Mouse (Mus musculus) CH12F3 (cell line): ENCODE data around the gene Epo.

Experiments
- in situ Hi-C: fragments of 300-500 bp; cut with MboI; formaldehyde crosslinking; loops from 2 replicates; pipeline ENCODE4 v1.14.3; 2020; ENCODE audit warnings: low sequenced_read_pairs

Gene Epo

DNA sequence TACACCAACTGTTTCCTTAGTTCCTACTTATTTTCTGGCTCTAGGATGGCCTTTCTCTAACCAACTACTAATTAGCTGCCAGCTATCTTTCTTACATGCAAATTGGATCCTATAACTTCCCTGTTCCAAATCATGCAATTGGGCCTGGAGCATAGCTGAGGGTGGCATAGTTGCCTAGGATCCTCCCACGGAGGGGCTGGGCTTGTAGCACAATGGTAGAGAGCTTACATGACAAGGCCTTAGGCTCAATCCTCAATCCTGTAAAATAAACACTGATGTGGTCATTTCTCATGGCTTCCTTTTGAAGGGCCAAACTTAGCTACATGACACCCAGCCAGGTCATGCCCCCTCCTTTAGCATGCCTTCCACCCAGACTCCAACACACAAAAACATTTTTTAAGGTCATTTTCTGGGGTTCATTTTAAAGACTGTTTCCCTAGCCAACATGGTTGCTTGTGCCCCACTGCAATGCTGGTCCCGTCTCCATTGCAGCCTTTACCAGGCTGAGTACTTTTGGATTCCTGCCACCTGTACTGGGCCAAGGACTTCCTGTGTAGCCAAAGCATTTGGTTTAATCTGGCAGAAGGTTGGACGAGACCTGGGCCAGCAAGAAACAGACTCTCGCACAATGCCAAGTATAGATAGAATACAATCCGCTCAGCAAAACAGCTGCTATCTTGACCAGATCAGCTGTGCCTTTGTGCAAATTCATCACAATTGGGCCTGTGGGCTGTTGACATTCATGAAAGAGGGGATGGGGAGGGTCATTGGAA lies 8.9 kb upstream of the Epo start:
- in situ Hi-C loops, result loop anchor here (25.0 kb wide), 1 partner anchor 220 kb away; no protein-coding TSS in a partner anchor

DNA sequence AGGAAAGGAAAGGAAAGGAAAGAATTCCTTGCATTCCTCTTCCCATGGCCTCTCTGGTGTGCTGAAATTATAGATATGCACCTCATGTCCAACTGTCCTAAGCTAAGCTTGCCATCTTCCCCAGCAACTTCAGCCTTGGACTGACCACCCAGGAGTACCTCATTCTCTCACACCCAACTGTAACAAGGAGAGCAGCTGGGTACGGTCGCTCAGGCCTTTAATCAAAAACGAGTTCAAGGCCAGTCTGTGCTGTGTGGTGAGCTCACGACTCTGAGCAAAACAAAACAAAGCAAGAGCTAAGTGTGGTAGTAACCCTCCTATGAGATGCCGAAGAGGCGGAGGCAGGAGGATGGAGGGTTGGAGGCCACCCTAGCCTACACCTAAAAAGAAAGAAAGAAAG lies 7.9 kb upstream of the Epo start:
- in situ Hi-C loops, result loop anchor here (25.0 kb wide), 1 partner anchor 221 kb away; no protein-coding TSS in a partner anchor

DNA sequence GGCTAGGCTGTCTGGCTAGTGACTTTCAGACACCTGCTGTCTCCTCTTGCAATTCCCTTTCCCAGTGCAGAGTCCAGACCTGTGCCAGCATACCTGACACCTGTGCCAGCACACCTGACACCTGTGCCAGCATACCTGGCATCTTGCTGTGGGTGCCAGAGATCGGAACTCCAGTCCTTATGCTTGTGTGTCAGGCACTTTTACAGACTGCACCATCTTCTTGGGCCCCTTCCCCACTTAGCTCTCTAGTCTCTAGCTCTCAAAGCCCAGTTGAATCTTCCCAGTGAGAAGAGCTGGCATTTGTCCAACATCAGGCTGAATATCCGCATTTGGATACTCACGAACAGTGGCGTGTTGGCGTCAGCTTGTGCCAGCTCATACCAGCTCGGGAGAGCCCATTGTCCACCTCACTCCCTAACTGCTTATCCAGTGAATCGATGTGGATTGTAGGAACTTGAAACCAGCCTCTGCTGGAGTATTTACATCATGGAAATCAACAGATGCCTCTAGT lies 6.3 kb upstream of the Epo start:
- in situ Hi-C loops, result loop anchor here (25.0 kb wide), 1 partner anchor 223 kb away; no protein-coding TSS in a partner anchor

DNA sequence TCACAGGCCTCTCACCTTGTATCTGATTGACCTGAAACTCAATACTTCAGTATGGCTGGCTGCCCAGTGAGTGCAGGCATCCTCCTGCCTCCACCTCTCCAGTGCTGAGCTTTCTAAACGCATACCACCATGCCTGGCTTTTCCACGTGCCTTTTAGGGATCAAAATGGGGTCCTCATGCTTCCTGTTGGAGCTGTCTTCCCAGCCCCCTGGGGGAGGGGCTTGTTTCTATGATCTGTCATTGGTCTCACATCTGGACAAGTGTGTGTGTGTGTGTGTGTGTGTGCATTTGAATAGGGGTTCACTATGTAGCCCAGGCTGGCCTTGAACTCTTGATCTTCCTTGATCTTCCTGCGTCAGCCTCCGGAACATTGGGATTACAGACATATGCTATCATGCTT lies 4.4 kb upstream of the Epo start:
- in situ Hi-C loops, result loop anchor here (25.0 kb wide), 1 partner anchor 225 kb away; no protein-coding TSS in a partner anchor

DNA sequence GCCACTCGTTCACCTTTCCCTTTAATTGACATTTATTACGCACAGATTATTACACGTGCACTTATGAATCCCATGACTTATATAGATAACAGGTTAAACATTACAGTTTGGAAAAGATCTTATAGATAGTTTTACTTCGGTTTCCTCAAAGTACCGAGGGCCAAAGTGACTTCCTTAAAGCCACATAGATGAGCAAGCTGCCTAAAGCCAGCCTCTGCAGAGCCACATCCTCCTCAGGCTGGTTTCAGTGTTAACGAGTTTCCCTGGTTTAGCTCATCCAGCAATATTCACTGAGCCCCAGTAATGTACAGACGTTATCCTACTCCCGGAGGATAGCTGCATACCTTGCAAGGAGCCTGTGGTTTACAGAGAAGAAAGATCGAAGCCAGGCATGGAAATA lies 2.3 kb upstream of the Epo start:
- in situ Hi-C loops, result loop anchor here (25.0 kb wide), 1 partner anchor 227 kb away; no protein-coding TSS in a partner anchor

DNA sequence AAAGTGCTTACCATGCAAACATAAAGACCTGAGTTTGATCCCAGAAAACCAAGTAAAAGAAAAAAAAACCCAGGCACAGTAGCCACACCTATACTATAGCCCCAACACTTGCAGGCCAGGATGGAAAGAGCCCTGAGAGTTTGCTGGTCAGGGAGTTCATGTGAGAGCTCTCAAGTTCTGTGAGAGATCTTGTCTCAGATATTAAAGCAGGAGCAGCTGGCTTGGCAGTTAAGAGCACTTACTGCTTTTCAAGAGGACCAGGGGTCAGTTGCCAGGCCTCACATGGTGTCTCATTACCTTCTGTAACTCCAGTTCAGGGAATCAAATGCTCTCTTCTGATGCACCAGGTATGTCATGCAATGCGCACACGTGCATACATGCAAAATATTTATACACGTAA lies 1.7 kb upstream of the Epo start:
- in situ Hi-C loops, result loop anchor here (25.0 kb wide), 1 partner anchor 228 kb away; no protein-coding TSS in a partner anchor

DNA sequence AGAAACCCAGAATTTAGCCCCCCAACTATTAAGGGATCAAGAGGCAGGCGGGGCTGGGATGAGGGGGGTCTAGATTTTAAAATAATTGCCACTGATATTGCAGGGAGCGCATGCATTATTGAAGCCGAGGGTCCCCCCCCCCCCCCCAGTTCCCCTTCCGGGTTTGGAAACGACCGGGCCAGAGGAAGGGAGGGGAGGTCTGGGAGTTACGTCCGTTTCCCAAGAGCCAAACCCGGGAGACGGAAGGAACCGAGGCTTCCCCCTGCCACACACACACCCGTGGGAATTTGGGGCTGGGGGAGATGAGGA lies 280 bp downstream of the Epo start:
- in situ Hi-C loops, result loop anchor here (25.0 kb wide), 1 partner anchor 230 kb away; no protein-coding TSS in a partner anchor

DNA sequence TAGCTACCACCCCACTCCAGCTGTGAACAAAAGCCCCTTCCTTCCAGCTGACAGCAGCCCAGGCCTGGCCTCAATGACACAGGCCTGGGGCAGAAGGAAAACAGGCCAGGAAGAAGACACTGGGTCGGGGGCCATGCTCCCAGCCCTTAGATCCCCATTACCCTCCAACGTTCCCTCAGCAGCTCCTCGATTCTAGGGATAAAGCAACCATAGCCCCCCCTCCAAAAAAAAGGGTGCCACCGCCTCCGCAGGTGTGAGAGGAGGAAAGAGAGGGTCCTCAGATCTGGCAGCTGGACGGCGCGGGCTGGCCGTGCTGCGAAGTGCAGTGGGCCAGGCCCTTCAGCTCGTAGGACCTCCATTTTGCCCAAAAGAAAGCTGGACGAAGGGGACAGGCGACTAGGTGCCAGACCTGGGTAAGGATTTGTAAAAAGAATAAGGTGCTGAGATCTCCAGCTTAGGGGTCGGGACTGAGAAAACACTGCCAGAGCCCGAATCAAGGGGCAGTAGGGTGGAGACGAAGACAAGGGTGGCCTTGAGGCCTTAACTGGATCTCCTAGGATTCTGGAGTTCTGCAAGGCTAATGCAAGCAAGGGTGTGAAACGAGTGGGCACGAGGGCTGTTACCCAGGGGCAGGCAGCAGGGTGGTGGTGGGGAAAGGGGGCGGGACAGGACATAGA lies 773 bp downstream of the Epo start:
- in situ Hi-C loops, result loop anchor here (25.0 kb wide), 1 partner anchor 230 kb away; no protein-coding TSS in a partner anchor

DNA sequence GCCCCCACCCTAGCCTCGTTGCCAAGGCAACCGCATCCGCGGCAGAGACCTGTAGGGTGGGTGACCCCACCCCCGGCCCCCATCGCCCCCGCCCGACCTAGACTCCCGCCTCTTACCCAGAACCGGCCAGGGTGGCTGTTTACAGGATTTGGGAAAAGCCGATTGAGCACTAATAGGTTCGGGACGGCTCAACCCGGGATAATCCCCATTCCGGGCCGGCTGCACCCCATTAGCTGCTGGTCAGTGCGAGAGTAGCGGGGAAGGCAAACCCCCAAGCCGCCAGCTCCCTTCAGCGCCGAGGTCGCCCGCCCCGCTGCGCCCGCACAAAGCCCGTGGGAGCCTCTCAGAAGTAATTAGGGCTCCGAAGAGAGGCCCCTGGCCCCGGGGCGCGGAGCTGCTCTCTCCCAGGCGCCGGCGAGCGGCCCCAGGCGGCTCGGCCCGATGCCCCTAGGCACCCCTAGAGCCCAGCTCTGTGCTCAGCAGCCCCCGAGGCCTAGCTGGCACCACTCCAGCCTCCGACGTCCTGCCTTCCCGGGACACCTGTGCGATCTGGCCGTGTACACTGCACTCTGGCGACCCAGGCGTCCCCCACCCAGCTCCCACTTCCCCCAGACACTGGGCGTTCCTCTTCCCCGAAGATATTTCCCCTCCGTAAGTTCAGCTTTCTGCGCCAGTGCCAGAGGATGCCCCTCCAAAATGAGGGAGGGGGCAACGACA lies 1.5 kb downstream of the Epo start:
- in situ Hi-C loops, result loop anchor here (25.0 kb wide), 1 partner anchor 231 kb away; no protein-coding TSS in a partner anchor

DNA sequence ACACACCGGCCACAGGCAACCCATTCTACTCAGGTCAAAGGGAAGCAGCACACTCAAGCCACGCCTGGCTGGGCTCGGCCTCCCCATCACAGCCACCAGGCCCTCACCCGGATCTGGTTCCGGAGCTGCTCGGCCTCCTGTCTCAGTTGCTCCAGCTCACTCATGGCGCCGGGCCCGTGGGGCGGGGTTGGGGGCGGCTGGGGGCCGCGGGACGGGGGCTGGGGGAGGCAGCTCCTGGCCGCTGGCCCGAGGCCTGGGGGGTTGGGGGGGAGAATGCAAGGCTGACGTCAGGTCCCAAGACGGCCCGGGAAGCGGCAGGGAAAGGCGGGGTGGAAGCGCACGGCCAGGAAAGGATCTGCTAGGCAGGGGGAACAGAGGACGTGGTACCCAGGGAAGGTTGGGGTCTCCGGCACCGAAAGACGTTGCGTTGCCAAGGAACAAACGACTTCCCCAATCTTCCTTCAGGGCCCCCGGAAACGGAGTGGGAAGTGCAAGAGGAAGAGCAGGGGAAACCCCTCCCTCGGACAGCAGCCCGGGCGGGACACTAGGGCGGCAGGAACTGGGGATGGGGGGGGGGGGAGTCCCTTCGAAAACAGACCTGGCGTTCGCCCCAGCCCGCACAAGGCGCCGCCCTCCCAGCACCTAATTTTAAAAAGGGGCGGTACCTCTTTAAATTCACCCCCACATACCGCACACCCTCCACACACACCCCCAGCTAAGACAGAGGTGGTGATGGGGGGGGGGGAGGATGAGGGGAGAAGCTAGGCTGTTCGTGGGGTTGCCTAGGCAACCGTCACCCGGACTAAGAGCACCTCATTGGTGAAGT lies 2.2 kb downstream of the Epo start:
- in situ Hi-C loops, result loop anchor here (25.0 kb wide), 1 partner anchor 232 kb away; no protein-coding TSS in a partner anchor

DNA sequence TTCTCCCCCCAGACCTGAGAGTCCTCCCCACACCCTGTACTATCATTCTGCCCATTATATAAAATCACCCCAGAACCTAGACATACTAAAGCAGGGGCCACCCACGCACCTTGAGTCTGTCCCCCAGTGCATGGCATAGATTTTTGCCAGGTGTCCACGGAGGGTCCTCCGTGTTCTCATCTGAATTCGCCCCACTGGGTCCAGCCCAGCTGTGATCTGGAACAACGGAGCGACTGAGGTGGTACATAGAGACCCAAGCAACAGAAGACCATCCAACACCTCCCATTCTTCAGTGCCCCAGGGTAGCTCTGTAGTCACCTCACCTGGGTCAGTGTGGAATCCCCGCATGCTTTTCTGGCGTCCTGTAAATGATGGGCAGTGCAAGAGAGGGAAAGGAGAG lies 3.0 kb downstream of the Epo start:
- in situ Hi-C loops, result loop anchor here (25.0 kb wide), 1 partner anchor 232 kb away; no protein-coding TSS in a partner anchor

DNA sequence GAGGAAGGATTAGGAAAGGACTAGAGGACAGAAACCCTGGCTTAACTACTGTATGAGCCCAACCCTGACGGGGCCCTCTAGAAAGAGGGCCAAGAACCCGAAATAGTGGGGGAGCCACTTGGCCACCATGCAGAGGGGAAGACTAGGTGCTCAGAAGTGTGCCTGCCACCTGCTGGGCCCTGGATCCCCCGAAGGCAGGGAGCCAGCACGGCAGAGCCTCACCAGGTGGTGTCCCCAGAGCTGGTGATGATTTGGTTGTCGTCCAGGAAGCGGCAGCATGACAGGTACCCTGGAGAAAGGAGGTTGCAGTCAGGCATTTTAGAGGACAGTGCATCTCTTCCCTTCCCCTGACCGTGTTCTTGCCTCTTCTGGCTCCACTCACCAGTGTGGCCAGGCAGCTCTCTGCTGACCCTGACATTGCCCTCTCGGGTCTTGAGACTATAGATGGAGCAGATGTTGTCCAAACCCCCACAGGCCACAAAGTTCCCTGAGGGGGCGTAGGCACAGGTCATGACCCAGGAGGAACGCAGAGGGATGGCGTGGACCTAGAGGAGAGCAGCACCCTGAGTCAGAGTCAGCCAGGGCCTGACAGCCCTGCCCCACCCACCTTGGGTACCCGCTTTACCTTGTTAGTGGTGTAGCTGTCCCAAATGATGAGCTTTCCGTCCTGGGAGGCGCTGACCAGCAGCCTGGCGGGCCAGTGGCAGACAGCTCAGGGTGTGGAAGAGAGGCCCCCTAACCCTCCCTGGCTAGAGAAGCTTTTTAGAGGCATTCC lies 3.6 kb downstream of the Epo start:
- in situ Hi-C loops, result loop anchor here (25.0 kb wide), 1 partner anchor 233 kb away; no protein-coding TSS in a partner anchor

DNA sequence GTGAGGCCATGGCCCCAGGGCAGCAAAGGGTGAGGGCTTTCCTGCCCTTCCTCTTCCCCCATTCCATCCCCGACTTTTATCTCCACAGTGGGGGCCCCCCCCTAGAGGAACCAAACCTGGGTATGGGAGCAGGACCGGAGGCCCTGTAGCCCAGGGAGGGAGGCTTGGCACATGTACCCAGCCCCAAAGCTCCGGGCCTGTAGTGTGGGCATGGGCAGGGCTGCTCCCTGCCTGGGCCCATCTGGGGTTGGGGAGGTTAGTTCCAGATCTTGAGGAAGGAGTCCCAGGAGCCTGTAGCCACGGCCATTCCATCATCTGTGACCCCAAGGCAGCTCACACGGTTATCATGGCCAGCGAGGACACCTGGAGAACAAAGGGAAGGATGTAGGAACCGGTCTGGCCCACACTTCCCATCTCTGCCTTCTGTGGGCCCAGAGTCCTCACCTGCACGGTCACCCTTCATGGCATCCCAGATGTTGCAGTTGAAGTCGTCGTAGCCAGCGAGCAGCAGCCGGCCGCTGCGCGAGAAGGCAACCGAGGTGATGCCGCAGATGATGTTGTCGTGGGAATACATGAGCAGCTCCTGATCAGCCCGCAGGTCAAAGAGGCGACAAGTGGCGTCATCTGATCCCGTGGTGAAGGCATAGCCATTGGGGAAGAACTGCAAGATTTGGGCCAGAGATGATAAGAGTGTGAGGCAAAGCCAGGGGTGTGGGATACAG lies 4.6 kb downstream of the Epo start:
- in situ Hi-C loops, result loop anchor here (25.0 kb wide), 1 partner anchor 234 kb away; no protein-coding TSS in a partner anchor

DNA sequence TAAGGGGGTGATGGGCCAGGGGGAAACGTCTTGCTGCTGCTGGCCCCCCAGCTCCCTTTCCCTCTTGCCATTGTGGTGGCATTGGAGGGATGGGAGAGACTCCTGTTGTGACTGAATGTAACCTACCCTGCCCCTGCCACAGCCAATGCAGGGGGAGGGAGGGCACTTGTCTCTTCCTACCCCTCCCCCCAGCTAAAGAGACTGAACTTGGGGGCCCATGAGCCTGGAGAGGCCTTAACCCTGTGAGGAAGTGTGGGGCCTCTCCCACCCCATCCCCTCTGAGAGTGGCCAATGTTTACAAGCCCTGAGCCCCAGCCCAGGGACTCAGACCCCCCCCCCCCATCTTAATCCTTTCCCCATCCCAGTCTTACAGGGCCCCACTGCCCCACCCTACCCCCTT lies 5.6 kb downstream of the Epo start:
- in situ Hi-C loops, result loop anchor here (25.0 kb wide), 1 partner anchor 235 kb away; no protein-coding TSS in a partner anchor

DNA sequence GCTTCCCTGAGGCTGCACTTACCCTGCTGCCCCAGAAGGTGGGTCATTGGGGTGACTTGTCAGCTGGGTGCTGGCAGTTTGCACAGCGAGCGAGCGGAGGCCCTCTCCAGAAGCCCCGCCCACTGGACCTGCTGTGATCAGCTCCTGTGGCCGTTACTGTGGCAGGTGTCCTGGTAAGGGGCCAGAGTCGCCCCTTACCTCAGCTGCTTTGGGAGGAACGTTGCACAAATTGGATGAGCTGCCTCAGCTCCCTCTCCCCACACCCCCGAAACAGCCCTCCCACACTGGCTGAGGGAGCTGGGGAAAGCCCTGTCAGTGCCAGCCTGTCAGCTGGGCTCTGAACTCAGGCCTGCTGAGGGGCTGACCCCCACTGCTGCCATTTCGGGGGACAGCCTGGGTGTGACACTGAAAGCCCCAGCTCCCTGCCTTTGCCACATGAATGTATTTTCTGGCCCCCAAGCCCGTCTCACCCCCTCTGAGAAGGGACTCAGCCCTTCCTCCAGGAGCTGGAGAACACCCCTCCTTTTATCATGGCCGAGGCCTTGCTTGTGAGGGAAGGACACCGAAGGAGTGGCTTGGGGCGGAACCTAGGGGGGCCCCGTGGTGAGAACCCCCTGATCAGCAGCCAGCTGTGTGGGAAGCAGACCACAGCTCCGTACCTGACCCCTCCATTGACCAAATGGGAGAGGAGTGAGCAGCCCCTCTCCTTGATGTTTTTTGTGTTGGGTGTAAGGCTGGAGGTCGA lies 6.7 kb downstream of the Epo start:
- in situ Hi-C loops, result loop anchor here (25.0 kb wide), 1 partner anchor 236 kb away; no protein-coding TSS in a partner anchor

DNA sequence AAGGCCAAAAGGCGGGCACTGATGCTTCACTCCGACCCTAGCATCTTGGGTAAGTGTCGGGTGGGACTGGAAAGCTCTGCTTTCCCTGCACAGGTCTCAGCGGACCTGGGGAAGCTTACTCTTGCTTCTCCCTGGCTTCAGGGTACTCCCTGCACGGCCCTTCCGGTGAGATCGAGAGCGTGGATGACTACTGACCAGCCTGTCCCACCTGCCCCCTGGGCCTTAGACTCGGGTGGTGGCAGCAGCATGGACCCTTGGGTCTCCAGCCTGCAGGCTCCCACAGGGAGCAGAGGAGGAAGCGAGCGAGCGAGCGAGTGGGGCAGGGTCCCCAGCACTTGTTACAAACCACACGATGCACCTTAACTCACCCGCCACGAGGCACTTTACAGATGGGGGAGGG lies 7.5 kb downstream of the Epo start:
- in situ Hi-C loops, result loop anchor here (25.0 kb wide), 1 partner anchor 237 kb away; no protein-coding TSS in a partner anchor

DNA sequence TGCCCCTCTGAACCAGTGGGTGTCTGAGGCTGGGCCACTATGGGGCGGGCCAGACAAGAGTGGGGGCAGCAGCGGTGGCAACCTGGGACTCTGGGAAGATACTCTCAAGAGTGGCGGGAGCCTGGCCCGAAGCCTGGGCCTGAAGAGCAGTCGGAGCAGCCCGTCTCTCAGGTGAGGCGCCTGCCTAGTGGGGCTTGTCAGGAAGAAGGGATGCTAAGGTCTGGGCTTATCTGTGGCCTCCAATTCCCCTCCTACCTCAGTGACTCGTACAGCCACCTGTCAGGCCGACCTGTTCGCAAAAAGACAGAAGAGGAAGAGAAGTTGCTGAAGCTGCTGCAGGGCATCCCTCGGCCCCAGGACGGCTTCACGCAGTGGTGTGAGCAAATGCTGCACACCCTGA lies 8.4 kb downstream of the Epo start:
- in situ Hi-C loops, result loop anchor here (25.0 kb wide), 1 partner anchor 238 kb away; no protein-coding TSS in a partner anchor

DNA sequence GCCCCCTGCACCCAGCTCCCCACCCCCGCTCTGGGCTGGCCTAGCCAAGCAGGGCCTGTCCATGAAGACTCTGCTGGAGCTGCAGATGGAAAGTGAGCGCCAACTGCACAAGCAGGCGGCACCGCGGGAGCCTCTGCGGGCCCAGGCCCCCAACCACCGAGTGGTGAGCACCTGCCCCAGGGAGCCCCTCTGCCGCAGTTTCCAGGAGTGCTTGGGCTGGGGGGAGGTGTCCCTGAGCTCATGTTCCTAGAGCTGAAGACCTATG lies 8.9 kb downstream of the Epo start:
- in situ Hi-C loops, result no loop called here
